Mouse (Mus musculus): ENCODE measurements around the gene Gm9936.
A peak's percentile ranks its signal among the peaks of the same experiment; 100 is the strongest.

DNA sequence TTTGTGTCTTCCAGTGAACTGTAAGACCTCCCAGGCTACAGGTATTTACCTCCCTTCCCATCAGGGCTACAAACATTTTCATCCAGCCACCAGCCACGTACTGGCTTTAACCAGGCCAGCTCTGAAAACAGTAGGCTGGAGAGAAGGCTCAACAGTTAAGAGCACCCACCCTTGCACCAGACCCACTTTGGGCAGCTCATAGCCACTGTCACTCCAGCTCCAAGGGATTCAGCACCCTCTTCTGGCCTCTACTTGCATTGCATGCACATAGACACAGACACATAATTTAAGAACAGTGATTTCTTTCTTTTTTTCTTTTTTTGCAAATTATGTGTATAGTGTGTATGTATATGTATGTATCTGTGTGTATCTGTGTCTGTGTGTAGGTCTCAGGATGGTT, 43.9 kb upstream of the Gm9936 start:
- TF ChIP-seq POLR2A (IDR thresholded peaks at IDR 0.05; ENCODE audit: borderline replicate concordance, low read depth, low read length) (no peak), CTCF (IDR thresholded peaks at IDR 0.05; ENCODE audit: low read depth, low read length) (peak; percentile 60)

Measured in bone marrow macrophage, adult 2 months (primary cell).